Mouse (Mus musculus) ovary, adult 18-20 months (tissue): ENCODE results near the gene Zfhx3.

ENCODE experiments used
- DNase-seq: peaks from one replicate; pipeline ENCODE4 v3.0.0; 2022; ENCODE audit warnings: low spot score, mixed read lengths

Zfhx3 gene

DNA sequence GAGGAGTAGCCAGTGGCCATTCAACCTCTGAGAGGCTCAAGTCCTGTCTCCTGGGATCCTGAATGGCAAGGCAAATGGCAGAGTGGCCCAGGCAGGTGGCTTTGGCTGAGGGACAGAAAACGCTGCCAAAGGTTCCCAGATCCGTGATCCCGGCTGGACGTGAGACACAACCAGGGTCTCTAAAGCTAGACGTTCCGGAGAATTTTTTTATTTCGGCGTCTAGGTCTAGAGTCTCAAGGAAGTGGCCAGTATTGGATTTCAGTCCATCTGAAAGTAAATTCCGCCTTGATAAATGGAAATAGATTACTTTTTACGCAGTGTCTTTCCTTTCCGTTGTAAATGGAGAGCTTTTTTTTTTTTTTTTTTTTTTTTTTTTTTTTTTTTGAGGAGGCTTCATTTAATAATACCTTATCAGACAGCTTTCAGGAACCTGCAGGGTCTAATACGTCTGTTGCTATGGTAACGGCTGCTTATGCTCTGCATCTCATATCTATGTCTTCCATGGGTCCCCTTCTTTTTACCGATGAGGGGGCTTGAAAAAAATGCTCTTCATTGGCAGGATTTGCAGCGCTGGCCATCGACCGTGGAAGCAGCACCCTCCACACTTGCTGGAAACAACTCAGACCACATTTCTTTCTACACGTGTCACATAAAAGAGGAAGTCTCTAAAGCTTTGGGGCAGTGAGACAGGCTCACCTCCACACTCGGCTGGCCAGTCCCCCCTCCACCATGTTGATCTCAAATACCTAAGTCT, 994.4 kb downstream of the Zfhx3 start:
- no peak for DNase-seq

DNA sequence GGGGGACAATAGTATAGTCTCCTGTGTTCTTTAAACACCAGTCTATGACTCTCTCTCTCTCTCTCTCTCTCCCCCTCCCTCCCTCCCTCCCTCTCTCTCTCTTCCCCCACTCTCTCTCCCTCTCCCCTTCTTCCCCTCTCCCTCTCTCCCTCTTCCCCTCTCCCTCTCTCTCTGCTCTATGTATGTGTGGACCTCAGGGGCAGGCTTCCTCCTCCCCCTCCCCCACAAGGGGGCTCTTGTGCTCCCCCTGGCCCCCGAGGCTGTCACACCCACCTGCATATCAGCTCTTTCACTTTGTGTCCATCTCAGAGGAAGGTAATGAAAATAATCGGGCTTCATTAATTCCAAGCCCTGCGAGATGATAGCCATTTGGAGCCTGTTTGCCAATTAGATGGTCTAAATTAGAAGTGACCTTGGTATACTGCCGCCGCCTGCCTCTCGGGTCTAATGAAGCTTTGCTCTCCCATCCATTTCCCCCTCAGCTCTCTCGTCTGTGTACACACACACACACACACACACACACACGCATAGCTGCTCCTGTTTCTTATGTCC, 995.5 kb downstream of the Zfhx3 start:
- DNase-seq = no peak

DNA sequence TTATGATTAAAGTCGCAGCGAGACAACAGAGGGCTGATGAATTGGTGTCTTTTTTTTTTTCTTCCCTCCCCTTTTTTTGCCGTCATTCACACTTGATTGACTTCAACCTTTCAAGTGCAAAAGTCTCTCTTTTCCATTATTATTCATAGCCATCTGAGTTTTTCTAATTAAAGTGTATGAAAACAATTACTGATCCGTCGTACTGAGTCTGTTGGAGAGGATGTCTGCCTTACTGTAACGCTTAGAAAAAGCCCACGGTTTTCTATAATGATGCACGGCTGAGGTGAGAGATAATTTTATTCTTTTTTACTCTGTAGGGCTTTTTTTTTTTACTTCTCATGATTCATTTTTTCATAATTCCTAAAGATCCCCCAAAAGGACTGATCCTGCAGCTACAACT, 1000.2 kb downstream of the Zfhx3 start:
- no peak for DNase-seq

DNA sequence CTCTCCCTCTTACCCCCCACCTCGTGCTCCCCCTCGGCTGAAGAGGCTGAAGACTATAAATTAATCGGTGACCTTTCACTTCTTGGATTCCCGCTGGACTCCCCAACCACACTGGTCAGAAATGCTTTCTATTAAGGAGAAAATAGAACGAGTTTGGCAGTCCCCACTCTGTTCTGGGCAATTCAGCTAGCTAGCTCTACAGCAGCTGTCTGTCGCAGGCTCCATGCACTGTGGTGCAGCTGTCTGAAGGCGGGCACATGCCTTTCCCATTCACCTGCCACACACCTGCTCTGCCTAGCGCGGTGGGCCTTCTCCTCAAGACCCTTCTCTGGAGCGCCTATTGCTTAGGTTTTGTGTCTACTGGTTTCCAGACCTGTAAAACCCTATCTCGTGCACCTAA, 1000.7 kb downstream of the Zfhx3 start:
- no peak for DNase-seq

DNA sequence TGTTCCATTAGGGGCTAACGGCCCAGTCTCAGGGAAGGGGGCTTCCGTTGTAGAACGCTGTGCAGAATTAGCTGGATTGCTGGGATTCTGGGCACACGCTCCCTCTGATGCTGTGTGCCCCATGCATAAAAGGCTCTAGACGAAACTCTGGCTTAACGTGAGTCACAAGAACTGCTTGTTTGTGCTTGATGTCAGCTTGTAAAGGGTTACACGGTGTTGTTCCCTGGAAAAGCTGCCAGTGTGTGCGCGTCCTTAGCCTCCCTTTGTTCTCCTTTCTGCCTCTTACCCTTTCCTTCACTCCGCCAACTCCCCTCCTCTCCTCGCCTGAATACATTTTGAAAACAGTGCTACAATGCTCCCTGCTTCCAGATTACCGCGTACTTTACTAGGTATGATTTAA, 1001.9 kb downstream of the Zfhx3 start:
- no peak for DNase-seq

DNA sequence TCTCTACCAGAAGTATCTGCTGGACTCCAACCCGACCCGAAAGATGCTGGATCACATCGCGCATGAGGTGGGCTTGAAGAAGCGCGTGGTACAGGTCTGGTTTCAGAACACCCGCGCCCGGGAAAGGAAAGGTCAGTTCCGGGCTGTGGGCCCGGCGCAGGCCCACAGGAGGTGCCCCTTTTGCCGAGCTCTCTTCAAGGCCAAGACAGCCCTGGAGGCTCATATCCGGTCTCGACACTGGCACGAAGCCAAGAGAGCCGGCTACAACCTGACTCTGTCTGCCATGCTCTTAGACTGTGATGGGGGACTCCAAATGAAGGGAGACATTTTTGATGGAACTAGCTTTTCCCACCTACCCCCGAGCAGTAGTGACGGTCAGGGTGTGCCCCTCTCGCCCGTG, 1007.9 kb downstream of the Zfhx3 start:
- no peak for DNase-seq

DNA sequence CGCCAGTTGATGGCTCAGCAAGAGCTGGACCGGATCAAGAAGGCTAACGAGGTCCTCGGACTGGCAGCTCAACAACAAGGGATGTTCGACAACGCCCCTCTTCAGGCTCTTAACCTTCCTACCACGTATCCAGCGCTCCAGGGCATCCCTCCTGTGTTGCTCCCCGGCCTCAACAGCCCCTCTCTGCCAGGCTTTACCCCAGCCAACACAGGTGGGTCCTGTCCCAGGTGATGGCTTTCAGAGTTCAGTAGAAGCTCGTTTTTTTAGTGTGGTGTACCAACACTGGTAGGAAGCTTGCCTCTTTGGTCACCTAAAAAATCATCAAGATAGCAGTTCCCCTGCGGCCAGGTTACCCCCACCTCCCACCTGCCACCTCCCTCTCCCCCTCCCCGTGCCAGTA, 1009.1 kb downstream of the Zfhx3 start:
- no peak for DNase-seq

DNA sequence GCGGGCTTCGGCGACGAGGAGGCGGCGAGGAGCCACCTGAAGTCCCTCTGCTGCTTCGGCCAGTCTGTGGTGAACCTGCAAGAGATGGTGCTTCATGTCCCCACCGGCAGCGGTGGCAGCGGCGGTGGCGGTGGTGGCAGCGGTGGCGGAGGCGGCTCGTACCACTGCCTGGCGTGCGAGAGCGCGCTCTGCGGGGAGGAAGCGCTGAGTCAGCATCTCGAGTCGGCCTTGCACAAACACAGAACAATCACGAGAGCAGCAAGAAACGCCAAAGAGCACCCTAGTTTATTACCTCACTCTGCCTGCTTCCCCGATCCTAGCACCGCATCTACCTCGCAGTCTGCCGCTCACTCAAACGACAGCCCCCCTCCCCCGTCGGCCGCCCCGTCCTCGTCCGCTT, 1014.0 kb downstream of the Zfhx3 start:
- no peak for DNase-seq

DNA sequence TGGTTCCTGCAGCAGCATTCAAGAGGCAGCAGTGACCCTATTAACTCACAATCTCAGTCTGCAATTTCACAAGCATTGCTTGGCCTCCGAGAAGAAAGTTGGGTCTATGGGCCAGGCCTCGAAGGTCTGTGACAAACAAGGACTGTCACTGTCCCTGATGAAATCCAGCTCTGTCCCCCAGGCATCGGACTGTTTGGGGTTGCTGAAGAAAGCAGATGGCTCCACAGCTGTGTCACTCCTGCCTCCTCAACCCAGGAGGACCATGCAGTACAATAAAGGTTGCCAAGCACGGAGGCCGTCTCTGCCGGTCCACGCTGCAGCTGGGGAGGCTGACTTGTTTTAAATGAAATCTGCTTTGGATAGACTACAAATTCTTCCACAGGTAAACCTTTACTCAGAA, 1020.1 kb downstream of the Zfhx3 start:
- no peak for DNase-seq

DNA sequence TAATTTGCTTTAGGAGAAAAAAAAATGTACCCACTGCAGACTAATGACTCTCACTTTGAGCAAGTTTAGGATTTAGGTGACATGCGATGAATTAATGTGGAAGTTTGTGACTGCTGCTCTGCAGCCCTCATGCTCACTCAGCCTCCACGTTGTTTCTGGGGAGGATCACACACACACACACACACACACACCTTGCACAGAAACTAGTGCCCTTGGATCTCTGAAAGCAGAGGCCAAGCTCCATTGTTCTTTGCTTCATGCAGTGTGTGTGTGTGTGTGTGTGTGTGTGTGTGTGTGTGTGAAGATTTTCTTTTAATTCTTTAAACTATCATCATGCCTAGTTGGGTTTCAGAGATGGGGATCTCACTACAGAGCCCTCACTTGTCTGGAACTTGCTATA, 1020.7 kb downstream of the Zfhx3 start:
- no peak for DNase-seq

DNA sequence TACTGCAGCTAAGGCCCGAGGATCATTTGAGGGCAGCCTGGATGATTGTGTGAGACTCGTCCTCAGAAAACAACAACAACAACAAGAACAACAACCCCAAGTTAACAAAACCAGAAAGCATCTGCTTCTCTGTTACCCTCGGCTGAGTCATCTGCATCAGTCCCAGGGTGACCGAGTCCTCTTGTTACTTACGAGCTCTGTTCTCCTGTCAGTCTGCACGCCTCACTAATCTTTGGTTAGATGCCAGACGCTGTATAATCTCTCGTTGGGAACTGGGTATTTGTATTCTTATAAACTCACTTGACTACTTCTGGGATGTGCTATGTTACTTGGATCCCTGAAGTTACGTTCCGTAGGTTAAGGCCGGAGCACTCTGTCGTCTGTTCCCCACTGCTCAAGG, 1023.6 kb downstream of the Zfhx3 start:
- DNase-seq = no peak

DNA sequence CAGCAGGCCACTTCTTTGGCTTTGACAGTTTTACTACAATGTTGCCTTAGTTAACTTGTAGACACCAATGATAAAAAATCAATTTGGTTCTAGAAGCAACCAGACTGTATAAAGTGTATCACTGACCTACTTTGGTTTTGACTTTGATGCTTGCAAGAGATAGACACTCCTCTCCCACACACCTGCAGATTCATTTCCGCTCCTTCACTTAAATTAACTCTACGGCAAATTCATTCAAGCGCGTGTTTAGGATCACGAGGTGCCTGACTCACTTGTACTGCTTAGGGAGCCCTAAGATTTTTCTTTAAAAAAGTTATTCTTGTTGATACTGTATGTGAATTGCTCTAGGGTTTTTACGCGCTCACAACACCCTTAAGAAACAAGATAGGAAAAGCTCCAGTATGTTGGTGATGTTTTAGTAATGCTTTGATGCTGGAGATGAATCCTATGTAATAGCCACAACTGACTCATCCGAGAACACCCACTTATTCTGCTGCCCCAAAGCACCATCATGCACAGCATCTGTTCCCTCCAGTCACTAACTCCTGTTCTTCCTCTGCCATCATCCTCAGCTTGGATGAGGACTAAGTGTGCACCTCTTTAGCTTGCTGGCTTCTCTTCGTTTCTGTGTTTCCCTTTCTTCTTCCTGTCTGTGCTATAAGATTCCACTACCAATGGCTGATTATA, 1031.3 kb downstream of the Zfhx3 start:
- no peak for DNase-seq

DNA sequence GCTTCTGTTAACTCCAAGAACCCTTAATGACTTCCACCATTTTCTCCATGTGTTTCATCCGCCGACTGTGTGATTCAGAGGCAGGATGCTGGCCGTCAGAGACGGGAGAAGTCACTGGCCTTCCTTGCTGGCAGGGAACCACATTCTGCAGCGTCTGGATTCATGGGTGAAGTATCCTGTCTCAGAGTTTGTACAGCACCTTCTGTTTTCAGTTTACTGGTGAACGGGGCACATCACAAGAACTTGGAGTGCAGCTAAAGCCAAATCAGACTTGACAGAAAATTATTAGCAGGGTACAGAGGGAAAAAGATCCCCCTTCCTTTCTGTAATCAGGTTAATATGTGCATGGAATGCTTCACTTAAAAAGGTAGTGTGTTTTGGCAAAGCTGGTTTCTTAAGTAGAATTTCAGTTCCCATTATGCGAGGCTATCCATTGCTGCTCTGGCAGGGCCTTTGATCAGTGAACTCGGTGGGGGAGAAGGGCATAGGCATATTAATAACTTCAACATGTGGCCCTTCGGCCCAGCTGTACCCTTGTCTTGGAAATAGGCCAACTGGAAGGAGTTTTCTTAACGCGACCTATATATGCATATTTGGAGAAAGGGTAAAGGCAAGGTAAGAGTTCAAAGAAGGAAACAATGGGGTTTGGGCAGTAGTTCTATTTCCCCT, 1035.4 kb downstream of the Zfhx3 start:
- no peak for DNase-seq

DNA sequence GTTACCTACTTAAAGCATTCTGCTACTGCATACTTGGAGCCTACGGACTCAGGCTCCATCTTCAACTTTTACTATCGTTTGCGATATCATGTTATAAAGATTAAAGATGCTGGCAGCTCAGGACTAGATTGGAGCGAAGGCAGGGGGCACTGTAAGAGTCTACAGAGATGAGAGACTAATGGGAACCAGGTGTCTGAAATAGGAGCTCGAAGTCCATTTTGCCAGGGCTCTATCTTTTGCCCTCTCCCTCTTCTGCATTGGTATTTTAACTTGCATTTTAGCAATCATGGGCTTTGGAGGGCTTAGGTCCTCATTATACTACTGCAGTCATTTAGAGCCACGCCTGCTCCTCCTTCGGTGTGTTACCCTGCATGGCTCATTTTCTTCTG, 1035.9 kb downstream of the Zfhx3 start:
- no peak for DNase-seq

DNA sequence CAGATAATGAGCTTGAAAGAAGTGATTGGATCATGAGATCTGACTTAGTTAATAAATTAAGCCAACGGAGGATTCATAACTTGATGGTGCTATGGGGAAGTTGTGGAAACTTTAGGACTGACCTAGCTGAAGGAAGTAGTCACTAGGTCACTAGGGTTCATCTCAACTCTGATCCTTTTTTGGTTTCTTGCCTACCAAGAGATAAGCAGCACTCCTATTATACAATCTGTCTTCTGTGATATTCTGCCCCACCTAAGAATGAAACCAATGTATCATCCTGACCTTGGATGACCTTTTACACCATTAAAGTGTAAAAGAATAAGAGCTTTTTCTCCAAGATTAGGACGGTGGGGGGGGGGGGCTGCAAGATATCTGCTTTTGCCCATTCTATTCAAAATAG, 1042.5 kb downstream of the Zfhx3 start:
- DNase-seq = no peak

DNA sequence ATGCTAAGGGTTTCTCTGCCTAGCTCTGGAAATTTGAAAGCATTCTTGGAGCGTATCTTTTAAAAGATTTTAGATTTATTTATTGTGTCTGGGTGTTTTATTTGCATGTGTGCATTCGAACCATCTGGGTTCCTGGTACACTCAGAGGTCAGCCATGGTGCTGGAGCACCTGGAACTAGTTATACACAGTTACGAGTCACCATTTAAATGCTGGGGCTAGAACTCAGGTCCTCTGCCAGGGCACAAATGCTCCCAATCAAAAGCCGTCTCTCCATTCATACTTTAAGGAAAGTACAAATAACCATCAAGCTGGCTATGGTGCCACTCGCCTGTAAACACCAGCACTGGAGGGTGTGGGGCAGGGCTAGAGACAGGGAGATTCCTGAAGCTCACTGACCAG, 1047.4 kb downstream of the Zfhx3 start:
- DNase-seq = no peak

DNA sequence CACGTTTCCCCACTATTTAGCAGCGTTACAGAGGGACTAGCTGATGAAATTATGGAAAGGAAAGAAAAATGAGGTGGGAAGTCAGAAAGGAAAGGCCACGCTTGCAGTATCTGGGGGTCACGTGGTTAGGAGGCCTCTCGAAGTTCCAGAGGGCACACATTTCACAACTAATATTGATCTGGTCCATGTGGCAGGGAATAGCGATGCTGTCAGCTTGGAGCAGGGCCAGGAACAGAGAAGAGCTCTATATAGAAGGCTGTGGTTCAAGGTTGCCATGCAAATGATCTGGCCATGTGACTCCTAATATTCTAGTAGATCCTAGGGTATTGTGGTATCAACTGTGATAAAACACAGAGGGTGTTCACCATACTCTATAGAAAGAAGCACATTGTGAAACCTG, 1048.1 kb downstream of the Zfhx3 start:
- no peak for DNase-seq

DNA sequence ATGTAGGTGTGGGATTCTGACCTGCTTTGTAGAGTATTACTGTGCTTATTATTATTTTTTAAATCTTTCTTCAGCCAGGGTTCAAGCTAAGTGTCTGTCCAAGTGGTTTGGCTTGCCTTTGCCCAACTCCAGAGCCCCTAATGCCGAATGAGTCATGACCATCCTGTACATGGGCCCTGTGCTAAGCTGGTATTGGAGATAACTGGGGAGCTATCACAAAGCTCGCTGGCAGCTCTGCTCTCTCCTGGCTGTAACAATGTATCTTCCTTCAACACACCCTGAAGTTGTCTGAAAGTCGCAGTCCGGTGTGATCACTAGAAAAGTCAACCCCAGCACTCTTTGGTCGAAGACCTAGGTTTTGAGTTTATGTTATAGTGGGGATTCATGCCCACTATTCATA, 1049.0 kb downstream of the Zfhx3 start:
- no peak for DNase-seq

DNA sequence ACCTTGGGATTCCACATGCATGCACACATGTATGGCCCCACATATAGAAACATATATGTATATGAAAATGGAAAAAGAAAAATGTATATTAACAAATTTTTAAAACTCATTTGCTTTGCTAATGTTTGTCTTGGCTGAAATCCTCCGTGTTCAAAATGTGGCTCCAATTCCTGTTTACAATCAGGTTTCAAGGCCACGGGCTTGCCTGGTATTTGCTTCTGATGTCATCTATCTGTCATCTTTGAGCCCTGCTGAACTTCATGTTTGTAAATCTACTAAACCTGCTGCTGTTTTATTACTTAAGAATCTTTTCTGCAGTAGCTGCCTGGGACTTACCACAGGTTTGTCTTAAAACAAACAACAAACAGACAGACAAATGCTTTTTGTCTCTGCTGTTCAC, 1051.3 kb downstream of the Zfhx3 start:
- DNase-seq = no peak

DNA sequence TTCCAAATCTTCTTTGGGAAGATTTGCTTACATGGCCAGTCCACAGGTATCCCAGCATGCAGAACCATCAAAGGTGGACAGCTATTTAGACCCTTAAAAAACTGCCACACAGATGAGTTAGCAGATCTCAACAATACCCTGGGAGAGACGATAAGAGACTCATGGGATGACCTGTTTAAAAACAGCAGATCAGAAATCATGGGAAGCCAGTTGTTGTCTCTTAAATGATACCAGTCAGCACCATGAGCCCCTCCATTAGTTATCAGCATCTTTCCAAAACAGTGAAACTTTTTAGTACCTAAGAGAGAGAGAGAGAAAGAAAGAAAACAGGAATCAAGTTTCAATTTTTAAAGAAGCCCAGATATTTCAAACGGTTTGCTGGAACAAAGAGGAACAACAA, 1051.7 kb downstream of the Zfhx3 start:
- no peak for DNase-seq

DNA sequence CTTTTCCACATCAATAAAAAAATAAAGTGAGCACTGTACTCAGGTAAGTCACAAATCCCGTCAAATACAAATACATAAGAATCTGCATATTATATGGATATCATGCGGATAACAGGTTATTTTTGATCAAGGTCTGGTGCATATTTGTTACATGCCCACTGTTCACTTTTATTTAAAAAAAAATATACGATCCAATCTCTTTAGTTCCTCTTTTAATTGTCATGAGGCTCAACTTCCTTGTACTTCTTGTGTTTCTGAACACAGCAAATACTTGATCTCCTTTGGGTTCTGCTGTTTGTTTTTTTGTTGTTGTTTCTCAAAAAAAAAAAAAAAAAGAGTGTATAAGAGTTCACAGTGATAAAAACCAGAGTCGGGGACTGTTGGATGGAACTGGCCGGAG, 1052.4 kb downstream of the Zfhx3 start:
- DNase-seq = no peak

DNA sequence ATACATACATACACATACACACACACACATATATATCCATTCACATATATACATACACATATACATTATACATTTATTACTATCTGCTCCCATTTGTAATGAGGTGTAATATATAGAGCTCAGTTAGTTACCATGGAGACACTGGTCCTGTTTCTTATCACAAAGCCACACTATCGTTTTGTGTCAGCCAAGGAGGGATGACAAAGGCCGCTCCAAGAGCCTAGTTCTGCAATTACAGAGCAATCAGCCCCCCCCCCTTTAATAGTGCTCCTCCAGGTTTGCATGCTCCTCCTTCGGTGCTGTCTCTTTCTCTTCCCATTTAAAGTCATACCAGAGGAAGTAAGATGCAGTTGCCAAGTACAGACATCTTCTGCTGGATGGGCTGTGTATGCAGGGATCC, 1054.9 kb downstream of the Zfhx3 start:
- DNase-seq = no peak
